Mouse (Mus musculus): ENCODE measurements around the gene Tpo. TPM values are rescaled to one million over a fixed set of nuclear protein-coding genes. Genes with fewer than 3 reads are reported as not detected.

Tpo gene
- total RNA-seq (2017), result not detected in 2 replicates

DNA sequence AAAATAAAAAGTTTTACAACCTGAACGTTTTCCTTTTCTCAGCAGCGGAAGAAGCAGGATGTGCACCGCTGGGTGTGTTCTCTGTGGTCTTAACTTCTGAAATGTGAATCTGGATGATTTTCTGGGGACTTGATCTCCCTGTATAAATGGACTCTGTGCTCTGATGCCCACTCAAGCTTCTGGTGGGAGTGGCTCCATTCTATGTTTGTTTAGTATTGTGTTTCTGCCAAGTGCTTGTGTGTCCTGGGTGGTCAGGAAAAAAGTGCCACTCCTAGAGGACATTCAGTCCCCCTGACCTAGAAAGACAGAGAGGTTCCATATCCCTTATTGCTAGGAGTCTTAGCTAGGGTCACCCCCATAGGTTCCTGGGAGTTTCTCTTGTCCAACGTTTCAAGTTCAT lies at the start of gene Tpo:
Gene Tpo, minus strand, starts transcription at position 101 of the 400 bp plus-strand sequence.
- ATAC-seq (replicated peaks in 1 of 2; ENCODE audit: insufficient read depth in 1 of 2, low FRiP score in 2 of 2, low TSS enrichment in 1 of 2, low read depth in 1 of 2, poor library complexity in 2 of 2, severe bottlenecking in 2 of 2), result no peak

- no peak for ATAC-seq (replicated peaks in 1 of 2; ENCODE audit: insufficient read depth in 1 of 2, low FRiP score in 2 of 2, low TSS enrichment in 1 of 2, low read depth in 1 of 2, poor library complexity in 2 of 2, severe bottlenecking in 2 of 2)
Observed at GRCm38 (mm10) chr12:30181721-30182120, 49.3 kb upstream of the Tpo start.

DNA sequence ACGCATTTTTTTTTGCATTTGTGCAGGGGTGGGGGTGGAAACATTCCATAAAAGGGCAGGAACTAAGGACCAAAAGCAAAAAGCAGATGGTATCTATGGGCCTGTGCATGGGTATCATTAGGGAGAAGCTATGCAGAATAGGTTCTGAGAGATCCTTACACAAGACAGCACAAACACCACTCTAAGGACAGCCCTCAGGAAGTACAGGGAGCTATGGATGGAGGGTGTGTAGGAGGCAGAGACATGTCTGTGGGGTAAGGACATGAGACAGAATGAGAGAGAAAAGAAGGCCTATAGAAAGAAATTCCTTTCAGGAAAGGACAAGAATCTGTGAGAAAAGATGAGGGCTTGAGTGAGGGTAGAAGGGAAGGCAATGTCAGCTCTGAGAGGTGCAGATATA lies 47.2 kb upstream of the Tpo start:
- ATAC-seq (replicated peaks in 1 of 2; ENCODE audit: insufficient read depth in 1 of 2, low FRiP score in 2 of 2, low TSS enrichment in 1 of 2, low read depth in 1 of 2, poor library complexity in 2 of 2, severe bottlenecking in 2 of 2), result no peak

GRCm38 (mm10) chr12:30177966-30178365 lies 45.5 kb upstream of the Tpo start:
- ATAC-seq (replicated peaks in 1 of 2; ENCODE audit: insufficient read depth in 1 of 2, low FRiP score in 2 of 2, low TSS enrichment in 1 of 2, low read depth in 1 of 2, poor library complexity in 2 of 2, severe bottlenecking in 2 of 2), result no peak

DNA sequence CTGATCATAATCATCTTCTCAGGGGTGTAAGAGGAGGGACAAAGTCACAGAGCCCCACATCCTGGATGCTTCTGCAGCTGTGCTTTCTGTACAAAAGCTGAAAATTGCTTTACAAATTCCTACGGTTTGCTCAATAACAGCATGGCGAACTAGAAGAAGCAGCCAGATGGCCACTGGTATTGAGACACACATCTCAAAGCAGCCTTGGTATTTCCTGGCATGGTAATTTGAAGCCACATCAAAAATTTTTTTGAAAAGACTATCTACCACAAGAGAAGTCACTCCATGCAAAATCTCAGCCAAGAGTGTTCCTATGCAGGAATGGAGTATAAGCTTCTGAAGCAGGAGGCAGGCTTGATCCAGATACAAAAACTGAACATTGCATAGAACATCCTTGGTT lies 45.1 kb upstream of the Tpo start:
- no peak for ATAC-seq (replicated peaks in 1 of 2; ENCODE audit: insufficient read depth in 1 of 2, low FRiP score in 2 of 2, low TSS enrichment in 1 of 2, low read depth in 1 of 2, poor library complexity in 2 of 2, severe bottlenecking in 2 of 2)

- ATAC-seq (replicated peaks in 1 of 2; ENCODE audit: insufficient read depth in 1 of 2, low FRiP score in 2 of 2, low TSS enrichment in 1 of 2, low read depth in 1 of 2, poor library complexity in 2 of 2, severe bottlenecking in 2 of 2), result no peak
Observed at GRCm38 (mm10) chr12:30168491-30168890, 36.1 kb upstream of the Tpo start.

- no peak for ATAC-seq (replicated peaks in 1 of 2; ENCODE audit: insufficient read depth in 1 of 2, low FRiP score in 2 of 2, low TSS enrichment in 1 of 2, low read depth in 1 of 2, poor library complexity in 2 of 2, severe bottlenecking in 2 of 2)
Observed at GRCm38 (mm10) chr12:30164538-30164937, 32.1 kb upstream of the Tpo start.

DNA sequence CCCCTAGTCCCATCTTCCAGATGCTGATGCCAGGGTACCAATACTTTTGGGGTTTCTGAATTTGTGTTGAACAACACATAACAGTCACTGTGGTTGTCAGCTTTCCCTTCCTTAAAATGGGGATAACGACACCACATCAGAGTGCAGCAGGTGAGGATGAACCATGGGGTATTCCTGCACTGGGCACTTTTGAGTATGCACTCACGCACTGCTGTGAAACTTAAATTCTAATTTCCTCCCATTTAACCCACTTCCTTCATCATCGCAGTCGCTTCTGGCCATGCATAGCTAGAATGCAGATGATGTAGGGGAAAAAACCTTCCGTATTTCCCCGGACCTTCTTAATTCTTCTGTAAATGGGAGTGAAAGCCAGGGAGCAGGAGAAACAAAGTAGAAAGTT lies 31.6 kb upstream of the Tpo start:
- ATAC-seq (replicated peaks in 1 of 2; ENCODE audit: insufficient read depth in 1 of 2, low FRiP score in 2 of 2, low TSS enrichment in 1 of 2, low read depth in 1 of 2, poor library complexity in 2 of 2, severe bottlenecking in 2 of 2), result no peak

DNA sequence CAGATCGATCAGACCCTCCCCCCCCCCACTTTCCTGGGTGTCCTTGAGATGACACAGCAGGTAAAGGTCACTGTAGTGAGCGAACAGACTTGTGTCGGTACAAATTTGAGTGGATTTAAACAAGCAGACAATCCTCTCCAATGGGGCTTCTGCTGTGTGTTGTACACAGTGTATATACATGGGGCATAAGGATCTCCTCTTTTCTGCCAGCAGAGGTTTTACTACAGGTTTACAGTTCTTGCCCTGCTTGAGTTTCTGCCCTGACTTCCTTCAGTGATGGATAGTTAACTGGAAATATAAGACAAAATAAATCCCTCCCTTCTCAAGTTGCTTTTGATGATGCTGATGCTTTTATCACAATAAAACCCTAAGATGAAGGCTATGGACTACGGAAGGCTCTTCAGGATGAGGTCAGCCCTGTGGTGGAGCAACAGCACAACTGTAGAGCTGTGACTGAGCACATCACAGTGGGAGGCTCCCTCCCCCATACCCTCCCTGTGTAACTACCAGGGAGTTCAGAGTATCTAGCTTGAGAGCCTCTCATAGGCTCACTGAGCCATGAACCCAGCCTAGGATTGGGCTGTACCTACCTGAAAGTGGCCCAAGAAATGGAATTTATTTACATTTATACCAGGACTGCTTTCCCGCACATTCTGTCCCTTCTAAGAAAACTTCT lies 29.4 kb upstream of the Tpo start:
- ATAC-seq (replicated peaks in 1 of 2; ENCODE audit: insufficient read depth in 1 of 2, low FRiP score in 2 of 2, low TSS enrichment in 1 of 2, low read depth in 1 of 2, poor library complexity in 2 of 2, severe bottlenecking in 2 of 2), result no peak

DNA sequence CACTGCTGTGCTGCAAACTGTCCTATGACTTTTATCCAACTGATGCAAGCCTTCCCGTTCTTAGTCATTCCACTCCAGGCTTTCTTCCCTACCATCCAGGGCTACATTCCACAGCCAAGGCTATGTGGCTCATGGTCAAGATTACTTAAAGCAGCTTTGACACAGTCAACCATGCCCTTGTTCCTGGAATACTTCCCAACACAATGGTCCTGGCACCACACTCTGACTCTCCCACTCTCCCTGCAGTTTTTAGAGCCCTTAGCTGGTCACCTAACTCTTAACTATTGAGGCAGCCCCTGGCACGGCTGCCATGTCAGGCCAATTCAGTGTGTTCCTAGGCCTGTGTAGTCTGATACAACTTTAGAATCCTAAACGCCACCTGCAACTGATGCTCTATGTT lies 28.1 kb upstream of the Tpo start:
- ATAC-seq (replicated peaks in 1 of 2; ENCODE audit: insufficient read depth in 1 of 2, low FRiP score in 2 of 2, low TSS enrichment in 1 of 2, low read depth in 1 of 2, poor library complexity in 2 of 2, severe bottlenecking in 2 of 2), result no peak

DNA sequence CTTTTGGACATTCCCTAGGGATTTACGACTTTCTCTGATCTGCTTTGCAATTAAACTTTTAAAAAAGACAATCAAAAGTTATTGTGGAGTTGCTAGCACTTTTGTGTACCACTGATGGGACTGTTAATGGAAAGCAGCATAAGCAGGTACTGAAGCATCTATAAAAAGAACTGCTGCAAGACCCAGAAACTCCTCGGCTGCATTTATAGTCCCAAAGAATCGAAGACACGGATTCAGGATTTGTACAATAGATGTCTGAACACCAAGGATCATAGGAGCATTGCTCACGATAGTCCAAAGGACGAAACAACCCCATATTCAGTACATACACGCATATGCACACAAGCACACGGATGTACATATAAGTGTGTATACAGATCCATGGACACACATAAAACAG lies 27.4 kb upstream of the Tpo start:
- no peak for ATAC-seq (replicated peaks in 1 of 2; ENCODE audit: insufficient read depth in 1 of 2, low FRiP score in 2 of 2, low TSS enrichment in 1 of 2, low read depth in 1 of 2, poor library complexity in 2 of 2, severe bottlenecking in 2 of 2)

GRCm38 (mm10) chr12:30154079-30154673 lies 21.8 kb upstream of the Tpo start:
- no peak for ATAC-seq (replicated peaks in 1 of 2; ENCODE audit: insufficient read depth in 1 of 2, low FRiP score in 2 of 2, low TSS enrichment in 1 of 2, low read depth in 1 of 2, poor library complexity in 2 of 2, severe bottlenecking in 2 of 2)

GRCm38 (mm10) chr12:30142085-30142484 lies 9.7 kb upstream of the Tpo start:
- ATAC-seq (replicated peaks in 1 of 2; ENCODE audit: insufficient read depth in 1 of 2, low FRiP score in 2 of 2, low TSS enrichment in 1 of 2, low read depth in 1 of 2, poor library complexity in 2 of 2, severe bottlenecking in 2 of 2), result no peak

DNA sequence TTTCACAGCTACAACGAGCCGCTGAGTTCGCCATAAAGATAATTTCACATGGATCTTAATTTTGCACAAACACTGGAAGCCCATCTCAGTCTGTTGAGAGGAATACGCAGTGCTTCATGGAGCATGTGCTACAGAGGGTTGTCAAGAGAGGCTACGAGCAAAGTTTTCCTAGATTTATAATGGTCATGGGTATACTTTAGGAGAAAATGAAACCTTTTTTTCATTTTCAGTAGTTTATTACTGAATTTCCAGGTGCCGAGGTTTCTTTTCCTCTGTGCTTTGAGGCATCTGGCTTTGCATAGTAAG lies 3.1 kb downstream of the Tpo start:
- no peak for ATAC-seq (replicated peaks in 1 of 2; ENCODE audit: insufficient read depth in 1 of 2, low FRiP score in 2 of 2, low TSS enrichment in 1 of 2, low read depth in 1 of 2, poor library complexity in 2 of 2, severe bottlenecking in 2 of 2)

GRCm38 (mm10) chr12:30128561-30129410 lies 3.6 kb downstream of the Tpo start:
- peak; percentile 75 to 86 for ATAC-seq (replicated peaks in 1 of 2; ENCODE audit: insufficient read depth in 1 of 2, low FRiP score in 2 of 2, low TSS enrichment in 1 of 2, low read depth in 1 of 2, poor library complexity in 2 of 2, severe bottlenecking in 2 of 2)

DNA sequence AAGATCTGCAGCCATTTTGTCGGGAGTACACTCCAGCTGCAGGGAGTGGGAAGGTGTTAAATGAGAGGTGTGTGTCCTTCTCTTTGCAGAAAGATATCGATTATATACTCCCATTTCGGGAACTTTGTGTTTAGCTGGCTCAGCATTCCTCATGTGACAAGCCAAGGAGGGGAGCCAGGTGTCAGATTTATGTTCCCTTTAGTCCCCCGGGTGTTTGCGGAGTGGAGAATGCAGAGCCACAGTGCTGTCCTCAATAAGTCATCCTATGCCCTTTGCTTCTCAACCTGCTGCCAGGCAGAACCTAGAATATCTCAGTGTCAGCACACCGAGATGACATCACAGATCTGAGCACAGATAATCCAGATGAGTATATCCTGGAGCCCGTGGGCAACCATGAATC lies 10.1 kb downstream of the Tpo start:
- ATAC-seq (replicated peaks in 1 of 2; ENCODE audit: insufficient read depth in 1 of 2, low FRiP score in 2 of 2, low TSS enrichment in 1 of 2, low read depth in 1 of 2, poor library complexity in 2 of 2, severe bottlenecking in 2 of 2), result no peak

DNA sequence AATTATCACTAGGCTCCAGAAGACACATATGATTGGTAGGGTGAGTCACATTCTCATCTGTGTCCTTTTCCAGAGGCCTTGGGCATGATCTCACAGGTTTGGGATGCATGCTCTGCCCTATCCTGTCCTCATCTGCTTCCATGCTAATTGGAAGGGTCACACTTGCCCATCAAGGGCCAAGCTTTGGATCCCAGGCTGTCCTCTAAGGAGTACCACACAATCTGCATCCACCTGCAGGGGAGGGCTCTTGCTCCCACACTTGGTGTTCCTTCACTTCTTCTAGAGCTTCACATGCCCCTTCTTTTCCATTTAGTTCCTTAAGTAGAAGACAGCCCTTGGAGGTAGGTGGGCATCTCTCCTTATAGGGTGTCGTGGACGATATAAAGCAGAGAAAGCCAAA lies 20.2 kb downstream of the Tpo start:
- no peak for ATAC-seq (replicated peaks in 1 of 2; ENCODE audit: insufficient read depth in 1 of 2, low FRiP score in 2 of 2, low TSS enrichment in 1 of 2, low read depth in 1 of 2, poor library complexity in 2 of 2, severe bottlenecking in 2 of 2)
